Mouse (Mus musculus): Measurements from ENCODE around the gene Plekhh3. TPM values are rescaled to one million over a fixed set of nuclear protein-coding genes. Genes with fewer than 3 reads are reported as not detected.

Gene Plekhh3
- total RNA-seq, 4 experiments from 2014 or later, result 26.9 to 44.3 (median 30.4) TPM

DNA sequence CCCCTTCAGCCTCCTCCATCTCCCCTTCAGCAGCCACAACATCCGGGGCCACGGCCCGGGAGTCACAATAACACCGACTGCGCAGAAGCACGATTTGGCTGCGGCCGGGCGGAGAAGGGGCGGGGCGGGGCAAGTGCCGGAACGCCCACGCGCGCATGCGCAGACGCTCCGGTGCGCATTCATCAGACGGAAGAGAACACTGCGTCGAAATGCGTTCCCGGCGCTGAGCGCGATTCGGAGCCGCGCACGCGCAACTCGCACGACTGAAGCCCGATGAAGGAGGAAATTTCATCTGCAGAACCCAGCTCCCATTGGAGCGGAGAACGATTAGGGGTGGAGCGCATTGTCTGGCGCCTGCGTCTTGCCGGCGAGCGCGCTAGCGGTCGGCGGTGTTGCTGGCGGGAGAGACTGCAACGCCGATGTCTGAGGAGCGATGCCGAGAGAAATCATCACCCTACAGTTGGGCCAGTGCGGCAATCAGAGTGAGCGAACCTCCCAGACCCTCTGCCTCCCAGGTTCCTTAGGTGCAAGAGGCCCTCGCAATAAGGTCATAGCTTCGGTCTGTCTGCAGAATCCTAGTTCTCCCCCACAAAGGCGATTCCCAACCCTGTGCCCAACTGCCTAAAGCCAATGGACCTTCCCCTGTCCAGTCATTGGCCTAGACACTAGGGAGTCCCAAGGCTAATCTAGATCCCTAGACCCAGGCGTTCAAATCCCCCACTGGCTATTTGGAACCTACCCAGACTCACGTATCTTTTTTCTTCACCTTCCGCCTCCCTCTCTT is 51.2 kb downstream of the Plekhh3 start, which contains the start of the genes Retreg3 and Tubg1:
Gene Retreg3 (minus strand): TSS at position 133 of the 784 bp plus-strand sequence.
Gene Tubg1 (plus strand): TSS at position 178 of the 784 bp plus-strand sequence.
- DNase-seq, result peak; percentile 98

DNA sequence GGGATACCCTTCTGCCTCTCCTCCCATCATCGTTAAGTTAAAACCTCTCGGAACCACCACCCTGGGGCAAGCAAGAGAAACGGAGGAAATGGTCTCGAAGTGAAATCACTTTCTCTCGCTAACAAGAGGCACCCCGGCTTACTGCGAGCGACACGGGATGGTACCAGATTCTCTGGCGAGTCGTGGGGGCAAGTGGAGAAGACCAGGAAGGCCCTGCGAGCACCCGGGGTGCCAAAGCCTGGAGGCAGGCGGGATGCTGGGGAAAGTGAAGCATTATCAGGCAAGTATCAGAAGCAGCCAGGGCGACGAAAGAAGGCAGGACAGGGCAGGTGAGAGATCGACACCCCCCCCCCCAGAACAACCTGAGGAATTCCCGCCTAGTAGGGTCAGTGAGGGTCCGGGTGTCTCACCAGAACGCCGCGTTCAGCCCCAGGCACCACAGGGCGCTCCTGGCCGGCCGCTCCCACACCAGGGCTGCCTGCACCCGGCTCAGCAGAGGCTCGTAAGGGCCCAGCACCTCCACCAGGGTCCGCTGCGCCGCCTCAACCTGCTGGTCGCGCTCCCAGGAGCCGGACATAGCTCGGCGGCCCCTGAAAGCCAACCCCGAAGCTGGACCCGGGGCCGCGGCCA is 51.9 kb downstream of the Plekhh3 start:
- no peak for DNase-seq

DNA sequence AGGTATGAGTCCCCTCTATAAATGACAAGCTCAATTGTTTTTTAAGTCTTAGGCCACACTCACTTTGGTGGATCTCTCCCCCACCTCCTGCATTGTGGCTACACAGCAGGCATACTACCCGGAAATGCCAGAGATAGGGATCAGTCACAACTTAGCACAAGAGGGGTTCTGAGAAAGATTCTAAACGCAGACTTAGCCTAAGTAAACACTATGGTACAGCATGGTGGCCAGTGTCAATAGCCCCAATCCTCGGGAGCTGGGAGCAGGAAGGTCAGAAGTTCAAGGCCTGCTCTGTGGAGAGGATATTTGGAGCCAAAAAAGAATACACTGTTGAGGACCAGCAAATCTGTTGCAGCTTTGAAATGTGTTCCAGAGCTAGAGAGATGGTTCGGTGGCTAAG is 53.0 kb downstream of the Plekhh3 start:
- no peak for DNase-seq

DNA sequence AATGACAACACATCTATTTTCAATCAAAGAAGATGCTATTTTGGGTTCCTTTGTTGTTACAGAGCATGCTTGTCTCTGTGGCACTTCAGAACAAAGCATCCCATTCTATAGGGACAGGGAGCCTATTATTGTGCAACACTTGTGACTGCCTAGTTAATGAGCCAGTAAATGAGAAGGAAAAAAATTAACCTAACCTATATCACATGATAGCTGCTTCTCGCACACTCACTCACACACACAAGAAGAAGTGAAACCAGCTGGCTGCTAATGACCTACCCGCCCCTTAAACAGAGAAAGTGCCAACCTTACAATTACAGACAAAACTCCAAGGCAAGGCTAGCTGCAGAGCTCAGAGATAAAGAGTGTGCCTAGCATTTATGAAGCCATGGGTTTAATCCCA is 55.6 kb downstream of the Plekhh3 start:
- no peak for DNase-seq

Small RNA genes within 50 kb of the gene (microRNA-seq; reads per million reads assigned to microRNA genes)
- gene Gm27626, result 0 reads per million in 2 experiments

Other genes starting within 250 kb of the Plekhh3 start
- gene Stat3, start 231.8 kb downstream of the Plekhh3 start, total RNA-seq (2022), result 100 to 1,000 TPM in 1 of 4 experiments, 10 to 100 TPM in 3; 84.0 to 116 (median 95.7) TPM
- gene Cavin1, start 200.5 kb downstream of the Plekhh3 start, total RNA-seq (2022), result 100 to 1,000 TPM; 321 to 363 (median 344) TPM
- gene Atp6v0a1, start 161.9 kb downstream of the Plekhh3 start, total RNA-seq (2022), result 100 to 1,000 TPM; 155 to 222 (median 186) TPM
- 10 to 100 TPM; 45.3 to 51.8 (median 49.6) TPM for gene Naglu, start 101.3 kb downstream of the Plekhh3 start, total RNA-seq (2022)
- 1 to 10 TPM; 1.7 to 2.4 (median 2.0) TPM for gene Hsd17b1, start 92.9 kb downstream of the Plekhh3 start, total RNA-seq (2022)
- gene Coasy, start 88.8 kb downstream of the Plekhh3 start, total RNA-seq (2022), result 100 to 1,000 TPM in 2 of 4 experiments, 10 to 100 TPM in 2; 70.8 to 104 (median 89.9) TPM
- gene Mlx, start 84.1 kb downstream of the Plekhh3 start, total RNA-seq (2022), result 10 to 100 TPM; 38.1 to 69.0 (median 47.6) TPM
- 1 to 10 TPM; 3.6 to 5.9 (median 4.2) TPM for gene Psmc3ip, start 75.9 kb downstream of the Plekhh3 start, total RNA-seq (2022)
- 10 to 100 TPM; 48.0 to 56.4 (median 50.8) TPM for gene Retreg3, start 51.5 kb downstream of the Plekhh3 start, total RNA-seq (2022)
- gene Tubg1, start 51.4 kb downstream of the Plekhh3 start, total RNA-seq (2022), result 10 to 100 TPM; 34.2 to 43.3 (median 36.8) TPM
- gene Tubg2, start 15.4 kb downstream of the Plekhh3 start, total RNA-seq (2022), result 10 to 100 TPM in 2 of 4 experiments, 1 to 10 TPM in 2; 6.1 to 11.1 (median 9.9) TPM
- gene Cntnap1, start 828 bp downstream of the Plekhh3 start, total RNA-seq (2022), result 1 to 10 TPM; 5.7 to 7.4 (median 6.4) TPM
- under 1 TPM; 0.15 to 0.70 (median 0.36) TPM for gene Ccr10, start 4.1 kb upstream of the Plekhh3 start, total RNA-seq (2022)
- gene Ezh1, start 55.1 kb upstream of the Plekhh3 start, total RNA-seq (2022), result 10 to 100 TPM; 39.9 to 59.3 (median 47.7) TPM
- gene Ramp2, start 74.7 kb upstream of the Plekhh3 start, total RNA-seq (2022), result 10 to 100 TPM; 26.3 to 56.5 (median 40.7) TPM
- gene Vps25, start 82.4 kb upstream of the Plekhh3 start, total RNA-seq (2022), result 100 to 1,000 TPM; 109 to 120 (median 113) TPM
- gene Wnk4, start 89.2 kb upstream of the Plekhh3 start, total RNA-seq (2022), result 1 to 10 TPM; 2.8 to 6.7 (median 4.9) TPM
- gene Cntd1, start 107.7 kb upstream of the Plekhh3 start, total RNA-seq (2022), result under 1 TPM; 0.40 to 0.62 (median 0.57) TPM
- 10 to 100 TPM; 67.9 to 76.1 (median 74.4) TPM for gene Coa3, start 107.8 kb upstream of the Plekhh3 start, total RNA-seq (2022)
- gene Becn1, start 130.9 kb upstream of the Plekhh3 start, total RNA-seq (2022), result 100 to 1,000 TPM; 161 to 204 (median 178) TPM
- gene Psme3, start 144.9 kb upstream of the Plekhh3 start, total RNA-seq (2022), result 100 to 1,000 TPM; 120 to 143 (median 125) TPM
- 1 to 10 TPM; 4.9 to 10.0 (median 6.8) TPM for gene Aoc2, start 153.7 kb upstream of the Plekhh3 start, total RNA-seq (2022)
- gene Aoc3, start 159.3 kb upstream of the Plekhh3 start, total RNA-seq (2022), result 100 to 1,000 TPM in 1 of 4 experiments, 10 to 100 TPM in 3; 22.9 to 107 (median 42.7) TPM
- 1 to 10 TPM; 2.7 to 5.1 (median 4.6) TPM for gene G6pc, start 196.2 kb upstream of the Plekhh3 start, total RNA-seq (2022)
- 10 to 100 TPM; 33.7 to 41.1 (median 37.0) TPM for gene Aarsd1, start 246.3 kb upstream of the Plekhh3 start, total RNA-seq (2022)

Data from adrenal gland, adult 8-10 months (tissue).